ENCODE assay signal across 8 mouse cellular contexts in genomic region chr5:123345853-123346654, GRCm38 (mm10). TPM values are rescaled to one million over a fixed set of nuclear protein-coding genes. Genes with fewer than 3 reads are reported as not detected.
A peak's percentile ranks its signal among the peaks of the same experiment; 100 is the strongest.
DNase-seq lines count a peak whose midpoint lies in the region; ATAC-seq lines count a peak whose summit lies in the region.

No protein-coding gene starts in this region.

- no peaks in the 10 kb centered on the region for H3K27me3 ChIP-seq in forebrain, embryonic 16.5 days (replicated peaks; ENCODE audit: control insufficient read depth, insufficient read depth, low read length)

- H3K4me2 ChIP-seq in forebrain, embryonic 16.5 days (ENCODE audit: low read length) = peak overlapping the region; percentile 84

- H3K4me3 ChIP-seq in forebrain, embryonic 16.5 days (replicated peaks; ENCODE audit: low read length) = peak overlapping the region; percentile 67

- peaks cover 46% of the 10 kb centered on the region for H3K4me1 ChIP-seq in forebrain, embryonic 16.5 days (replicated peaks; ENCODE audit: control insufficient read depth, insufficient read depth, low read length)

- WGBS in forebrain, embryonic 16.5 days = under 1% methylated on average over 22 of the region's 22 CpGs

- H3K9ac ChIP-seq in forebrain, embryonic 16.5 days (replicated peaks; ENCODE audit: low read depth, low read length) = peak overlapping the region; percentile 98

- ATAC-seq in forebrain, embryonic 16.5 days = peak; percentile 67
- ATAC-seq in hematopoietic stem cell, adult 5-6 weeks (replicated peaks in 1 of 2; ENCODE audit: insufficient read depth in 1 of 2, low FRiP score in 2 of 2, low TSS enrichment in 1 of 2, low read depth in 1 of 2, poor library complexity in 2 of 2, severe bottlenecking in 2 of 2) = peak; percentile 44 to 56

- H3K27ac ChIP-seq in forebrain, embryonic 16.5 days (ENCODE audit: low read length) = peak overlapping the region; percentile 100

- H3K9me3 ChIP-seq in forebrain, embryonic 16.5 days (ENCODE audit: control insufficient read depth, low read length) = no peaks in the 10 kb centered on the region

- DNase-seq in MN1 (ENCODE audit: low spot score) = peak; percentile 64
- DNase-seq in cerebellum, adult 18-20 months = peak; percentile 46 to 56
- DNase-seq in layer of hippocampus, postnatal 10 days (ENCODE audit: low spot score in 2 of 2) = peak; percentile 74 to 81
- peak; percentile 80 for DNase-seq in lung, postnatal 14 days
- peak; percentile 76 for DNase-seq in retina, postnatal 7 days (ENCODE audit: low read depth, low spot score)
- DNase-seq in urinary bladder, postnatal 14 days (ENCODE audit: low spot score) = peak; percentile 76

- H3K36me3 ChIP-seq in forebrain, embryonic 16.5 days (ENCODE audit: control insufficient read depth, insufficient read depth) = no peaks in the 10 kb centered on the region

RNA-seq across cellular contexts. Expression of gene Bcl7a, which starts 2.4 kb away (rescaled TPM):
- polyA plus RNA-seq in forebrain, embryonic 16.5 days (2015; fragmentation: Nextera tagmentation; extraction: Ambion mirVana) = 81.9 and 84.3 TPM in 2 replicates
- 16.3 and 19.4 TPM in 2 replicates for total RNA-seq in hematopoietic stem cell, adult 5-6 weeks (2017)
- 10 to 100 TPM; 72.7 to 78.5 TPM for total RNA-seq in layer of hippocampus, postnatal 10 days (2021)

RNA-seq across cellular contexts. Expression of gene Mlxip, which starts 48.5 kb away (rescaled TPM):
- polyA plus RNA-seq in forebrain, embryonic 16.5 days (2015; fragmentation: Nextera tagmentation; extraction: Ambion mirVana) = 18.0 and 18.1 TPM in 2 replicates
- total RNA-seq in hematopoietic stem cell, adult 5-6 weeks (2017) = 16.0 and 25.1 TPM in 2 replicates
- 10 to 100 TPM; 22.3 to 22.7 TPM for total RNA-seq in layer of hippocampus, postnatal 10 days (2021)

Comparison
In these comparisons a context has a peak if more than half of its experiments do, and no peak if none do; other contexts are left out.
1. Peak in every context shown above with its lines: DNase-seq, ATAC-seq, H3K4me3 ChIP-seq and H3K27ac ChIP-seq.